Mouse (Mus musculus): ENCODE data around the gene Dmrta2.

The Dmrta2 gene

DNA sequence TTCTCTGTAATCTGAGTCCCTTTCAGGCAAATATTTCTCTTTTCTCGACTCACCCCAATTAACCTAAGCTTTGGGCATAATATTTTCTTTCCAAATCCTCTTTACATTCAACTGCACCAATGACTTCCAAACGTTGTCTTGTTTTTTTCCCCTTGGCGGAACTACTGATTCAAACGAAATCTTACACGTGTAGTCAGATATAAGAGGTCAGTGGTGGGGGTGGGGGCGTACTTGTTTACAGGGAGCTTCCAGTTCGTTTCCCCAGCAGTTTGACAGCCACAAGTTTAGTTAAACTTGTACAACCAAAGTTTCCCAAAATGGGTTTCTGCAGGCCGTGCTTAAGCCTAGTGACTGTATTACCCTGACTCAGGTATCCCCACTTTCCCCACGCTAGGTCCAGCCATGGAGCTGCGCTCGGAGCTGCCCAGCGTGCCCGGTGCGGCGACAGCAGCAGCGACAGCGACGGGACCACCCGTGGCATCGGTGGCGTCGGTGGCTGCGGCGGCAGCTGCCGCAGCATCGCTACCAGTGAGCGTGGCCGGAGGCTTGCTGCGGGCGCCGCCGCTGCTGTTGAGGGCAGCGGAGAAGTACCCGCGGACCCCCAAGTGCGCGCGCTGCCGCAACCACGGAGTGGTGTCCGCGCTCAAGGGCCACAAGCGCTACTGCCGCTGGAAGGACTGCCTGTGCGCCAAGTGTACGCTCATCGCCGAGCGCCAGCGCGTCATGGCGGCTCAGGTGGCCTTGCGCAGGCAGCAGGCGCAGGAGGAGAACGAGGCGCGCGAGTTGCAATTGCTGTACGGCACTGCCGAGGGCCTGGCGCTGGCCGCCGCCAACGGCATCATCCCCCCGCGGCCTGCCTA lies 1.8 kb downstream of the Dmrta2 start:
- no peak for DNase-seq (ENCODE audit: low spot score in 2 of 2)

DNA sequence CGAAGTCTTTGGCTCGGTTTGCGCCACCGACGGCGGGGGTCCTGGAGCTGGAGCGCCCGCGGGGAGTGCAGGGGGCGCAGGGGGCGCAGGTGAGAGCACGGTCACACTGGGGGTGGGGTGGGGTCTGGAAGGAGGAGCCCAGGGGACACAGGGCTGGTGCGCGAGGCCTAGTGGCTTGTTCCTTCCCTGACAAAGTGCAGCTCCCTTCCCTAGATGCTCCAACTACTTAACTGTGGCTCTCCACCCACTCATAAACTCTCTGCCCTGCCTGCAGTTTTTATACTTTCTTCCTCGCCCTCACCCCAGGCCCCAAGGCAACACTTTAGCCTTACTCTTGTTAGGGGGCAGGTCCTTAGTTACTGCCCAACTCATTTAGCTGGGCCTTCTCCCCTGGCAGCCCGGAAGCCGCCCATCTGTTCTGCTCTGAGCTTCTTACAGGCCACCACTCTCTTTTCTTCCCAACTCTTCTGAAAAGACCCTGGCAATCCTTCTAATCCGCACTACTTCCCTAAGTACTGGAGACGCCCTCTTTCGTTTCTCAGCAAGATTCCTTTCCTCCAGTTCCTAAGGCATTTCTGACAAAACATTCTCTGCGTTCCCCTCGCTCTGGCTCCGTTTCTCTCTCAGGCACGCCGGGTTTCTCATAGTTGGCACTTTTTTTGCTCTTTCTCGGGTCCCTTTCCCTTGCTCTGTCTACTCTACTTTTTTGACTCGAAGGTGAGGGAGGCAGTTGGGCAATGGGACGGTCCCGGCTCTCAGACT lies 2.6 kb downstream of the Dmrta2 start:
- no peak for DNase-seq (ENCODE audit: low spot score in 2 of 2)

DNA sequence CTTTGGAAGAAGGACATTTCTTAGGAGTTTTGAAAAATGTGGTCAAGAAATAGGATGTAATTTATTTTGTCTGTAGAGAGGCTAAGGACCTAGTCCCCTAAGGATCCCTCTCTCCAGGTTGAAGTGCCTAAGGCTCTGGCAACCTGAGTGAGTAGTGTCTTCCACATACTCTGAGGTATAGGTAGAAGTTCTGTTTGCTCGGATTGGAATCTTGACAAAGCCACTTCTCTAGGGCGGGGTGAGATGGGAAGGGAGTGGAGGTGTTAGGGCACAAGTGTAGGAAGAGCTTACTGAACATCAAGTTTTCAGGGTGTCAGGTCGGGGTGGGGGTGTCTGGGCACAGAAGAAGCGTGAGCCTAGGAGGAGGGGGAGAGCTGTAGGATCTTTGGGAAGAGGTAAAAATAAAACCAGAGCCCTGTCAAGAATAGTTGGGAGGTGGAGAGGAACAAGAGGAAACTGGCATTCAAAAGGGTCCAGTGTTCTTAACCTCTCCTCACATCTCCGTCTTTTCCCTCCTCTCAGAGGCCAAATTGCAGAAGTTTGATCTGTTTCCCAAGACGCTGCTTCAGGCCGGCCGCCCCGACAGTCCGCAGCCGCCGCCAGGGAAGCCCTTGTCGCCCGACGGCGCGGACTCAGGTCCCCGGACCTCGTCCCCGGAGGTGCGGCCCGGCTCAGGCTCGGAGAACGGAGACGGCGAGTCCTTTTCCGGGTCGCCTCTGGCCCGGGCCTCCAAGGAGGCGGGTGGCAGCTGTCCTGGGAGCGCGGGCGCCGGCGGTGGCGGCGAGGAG lies 3.4 kb downstream of the Dmrta2 start:
- no peak for DNase-seq (ENCODE audit: low spot score in 2 of 2)

DNA sequence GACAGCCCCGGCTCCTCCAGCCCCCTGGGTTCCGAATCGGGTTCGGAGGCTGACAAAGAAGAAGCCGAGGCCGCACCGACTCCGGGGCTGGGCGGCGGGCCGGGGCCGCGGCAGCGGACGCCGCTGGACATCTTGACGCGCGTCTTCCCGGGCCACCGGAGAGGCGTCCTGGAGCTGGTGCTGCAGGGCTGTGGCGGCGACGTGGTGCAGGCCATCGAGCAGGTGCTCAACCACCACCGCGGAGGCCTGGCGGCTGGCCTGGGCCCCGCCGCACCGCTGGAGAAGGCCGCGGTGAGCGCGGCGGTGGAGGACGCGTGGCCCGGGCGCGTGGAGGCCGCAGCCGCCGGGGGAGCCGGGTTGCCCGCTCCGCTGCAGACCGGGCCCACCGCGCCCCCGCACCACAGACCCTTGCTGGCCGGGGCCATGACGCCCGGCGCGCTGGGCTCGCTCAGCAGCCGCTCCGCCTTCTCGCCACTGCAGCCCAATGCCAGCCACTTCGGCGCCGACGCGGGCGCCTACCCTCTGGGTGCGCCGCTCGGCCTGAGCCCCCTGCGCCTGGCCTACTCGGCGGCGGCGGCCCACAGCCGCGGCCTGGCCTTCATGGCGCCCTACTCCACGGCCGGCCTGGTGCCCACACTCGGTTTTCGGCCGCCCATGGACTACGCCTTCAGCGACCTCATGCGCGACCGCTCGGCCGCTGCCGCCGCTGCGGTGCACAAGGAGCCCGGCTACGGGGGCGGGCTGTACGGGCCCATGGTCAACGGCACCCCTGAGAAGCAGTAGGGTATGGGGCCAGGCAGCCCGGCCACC lies 4.2 kb downstream of the Dmrta2 start:
- DNase-seq (ENCODE audit: low spot score in 2 of 2) = no peak

DNA sequence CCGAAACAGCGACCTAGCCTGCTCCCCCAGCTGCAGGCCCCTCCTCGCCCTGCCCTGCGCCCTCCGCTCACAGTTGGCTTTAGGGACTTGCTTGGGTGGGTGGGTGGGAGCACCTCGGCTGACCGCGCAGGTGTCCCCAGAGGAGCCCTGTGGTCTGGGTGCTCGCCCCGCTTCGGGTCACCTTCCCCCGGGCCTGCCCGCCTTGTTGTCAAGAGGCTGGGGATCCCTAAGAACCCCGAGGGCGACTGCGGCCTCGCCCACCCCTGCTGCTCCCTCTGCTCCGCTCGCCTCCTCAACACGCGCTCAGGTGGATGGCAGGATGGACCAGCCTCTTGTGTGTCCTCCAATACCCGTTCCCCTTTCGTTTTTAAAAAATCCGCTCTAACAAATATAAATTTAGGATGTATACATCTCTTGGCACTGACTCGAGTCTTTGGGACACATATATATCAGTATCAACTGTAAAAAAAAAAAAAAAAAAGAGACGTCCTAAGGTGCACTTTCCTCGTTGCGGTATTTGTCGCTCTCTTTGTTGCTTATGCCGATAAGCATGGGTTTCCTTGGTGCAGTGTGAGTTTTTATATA lies 4.9 kb downstream of the Dmrta2 start:
- DNase-seq (ENCODE audit: low spot score in 2 of 2) = no peak

DNA sequence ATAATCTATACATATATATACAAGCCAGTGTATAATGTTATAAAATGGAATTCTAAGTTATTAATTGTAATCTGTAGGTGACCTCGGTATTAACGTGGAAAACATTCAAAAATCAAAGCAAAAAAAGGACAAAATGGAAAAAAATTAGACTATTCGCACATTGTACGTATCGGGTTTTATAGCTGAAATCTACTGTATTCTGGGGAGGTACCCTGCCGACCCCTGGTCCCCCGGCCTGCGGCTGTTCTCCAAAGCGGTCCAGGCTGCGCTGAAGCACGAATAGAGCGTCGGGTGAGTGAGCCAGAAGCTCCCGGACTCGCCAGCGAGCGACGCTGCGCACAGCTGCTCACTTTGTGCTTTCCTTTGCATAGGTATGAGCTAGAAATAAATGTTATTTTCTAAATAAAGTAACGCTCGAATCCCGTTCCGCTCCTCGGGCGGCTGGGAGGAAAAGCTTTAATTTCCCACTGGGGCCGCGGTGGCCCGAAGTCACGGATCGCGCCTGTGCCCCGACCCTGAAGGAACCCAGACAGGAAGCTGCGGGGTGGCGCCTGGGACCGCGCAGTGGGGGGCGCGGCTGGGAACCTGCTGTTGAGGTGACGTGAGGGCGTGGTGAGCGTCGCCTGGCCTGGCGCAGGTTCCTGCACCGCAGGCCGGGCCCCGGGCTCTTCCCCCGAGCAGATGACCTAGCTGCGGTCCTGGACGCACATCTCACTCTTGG lies 5.6 kb downstream of the Dmrta2 start:
- no peak for DNase-seq (ENCODE audit: low spot score in 2 of 2)

DNA sequence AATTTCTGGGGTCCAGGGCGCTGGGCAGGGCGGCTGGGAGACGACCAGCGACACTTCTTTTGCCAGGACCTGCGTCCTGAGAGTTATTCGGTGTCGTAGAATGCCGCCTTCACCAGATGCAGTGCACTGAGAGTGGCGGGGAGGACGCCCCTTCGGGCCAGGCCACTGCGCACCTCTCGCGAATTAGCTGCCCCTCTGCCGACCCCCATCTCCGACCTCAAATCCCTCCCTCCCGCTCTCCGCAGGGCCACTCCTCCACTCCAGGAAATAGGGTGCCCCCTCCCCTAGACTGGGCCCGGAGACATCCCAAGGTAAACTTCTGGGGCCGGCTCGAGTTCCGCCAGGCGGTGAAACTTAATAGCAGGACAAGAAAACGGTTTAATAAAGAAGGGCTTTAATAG lies 6.2 kb downstream of the Dmrta2 start:
- DNase-seq (ENCODE audit: low spot score in 2 of 2) = no peak

DNA sequence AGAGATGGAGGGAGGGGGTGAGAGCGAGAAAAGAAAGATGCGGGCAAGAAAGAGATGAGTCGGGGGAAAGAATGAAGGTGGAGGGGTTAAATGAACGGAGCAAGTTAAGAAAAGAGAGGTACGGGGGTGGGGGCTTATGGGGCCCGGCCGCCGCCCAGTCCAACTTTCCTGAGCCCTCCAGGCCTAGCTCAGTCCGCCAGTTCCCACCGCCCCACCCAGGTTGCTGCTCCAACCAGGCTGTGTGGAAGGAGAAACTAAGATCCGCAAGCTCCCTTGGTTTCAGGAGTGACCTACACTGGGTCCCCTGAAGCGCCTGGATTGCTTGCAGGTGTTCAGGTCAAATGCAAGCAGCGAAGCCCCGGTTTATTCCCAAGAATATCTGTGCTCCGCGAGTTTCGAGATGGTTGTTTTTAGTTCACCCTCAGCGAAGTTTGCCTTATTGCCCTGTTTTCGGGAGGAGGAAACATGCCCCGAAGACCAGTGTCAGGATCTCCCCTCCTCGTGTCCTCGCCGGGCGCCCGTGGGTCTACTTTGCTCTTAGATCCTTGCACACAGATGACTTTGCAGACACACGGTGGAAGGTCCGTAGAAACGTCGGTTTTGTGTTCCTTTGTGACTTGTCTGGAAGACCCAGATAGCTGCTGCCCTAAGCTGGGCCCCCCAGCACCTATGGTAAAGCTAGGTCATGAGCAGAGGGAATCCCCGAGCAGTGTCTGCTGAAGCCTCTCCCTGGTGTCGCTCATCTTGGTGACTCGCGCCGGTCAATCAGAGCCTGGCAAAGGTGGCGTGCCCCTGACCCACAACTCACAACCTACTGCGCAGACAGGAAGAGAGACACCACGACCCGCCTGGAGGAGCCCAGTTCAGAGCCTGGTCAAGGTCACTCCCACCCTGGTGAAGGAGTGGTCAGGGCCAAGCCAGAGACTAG lies 6.9 kb downstream of the Dmrta2 start:
- DNase-seq (ENCODE audit: low spot score in 2 of 2) = no peak

DNA sequence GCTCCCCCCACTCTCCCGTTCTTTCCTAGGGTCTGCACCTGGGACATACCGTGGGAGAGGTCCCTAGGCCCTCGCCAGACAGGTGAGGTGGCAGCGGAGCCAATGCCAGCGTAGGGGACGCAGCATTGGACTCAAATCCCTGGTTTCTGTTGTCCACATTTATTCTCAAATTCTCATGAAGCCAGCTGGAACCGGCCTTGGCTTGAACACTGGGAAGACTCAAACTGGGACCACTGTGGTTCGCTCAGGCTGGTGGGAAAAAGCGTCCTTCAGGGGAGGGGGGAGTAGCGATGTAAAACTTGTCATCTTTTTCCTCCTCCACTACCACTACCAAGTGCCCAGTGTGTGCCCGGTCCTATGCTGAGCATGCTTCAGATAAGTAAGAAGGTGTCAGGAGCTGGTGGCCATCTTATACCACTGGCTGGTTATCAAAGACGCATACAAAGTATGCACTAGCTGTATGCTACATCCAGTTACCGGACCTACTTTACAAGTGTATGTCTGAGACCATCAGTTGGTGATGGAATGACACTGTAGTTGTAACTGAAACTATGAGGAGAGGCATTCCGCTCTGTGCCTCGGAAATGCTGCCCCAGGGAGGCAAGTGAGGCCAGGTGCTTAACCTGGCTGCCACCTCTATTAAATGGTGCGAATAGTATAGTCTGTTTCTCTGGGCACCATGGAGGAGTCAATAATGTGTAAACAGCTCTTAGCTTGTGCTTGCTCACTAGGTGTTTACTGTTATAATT lies 7.7 kb downstream of the Dmrta2 start:
- DNase-seq (ENCODE audit: low spot score in 2 of 2) = no peak

DNA sequence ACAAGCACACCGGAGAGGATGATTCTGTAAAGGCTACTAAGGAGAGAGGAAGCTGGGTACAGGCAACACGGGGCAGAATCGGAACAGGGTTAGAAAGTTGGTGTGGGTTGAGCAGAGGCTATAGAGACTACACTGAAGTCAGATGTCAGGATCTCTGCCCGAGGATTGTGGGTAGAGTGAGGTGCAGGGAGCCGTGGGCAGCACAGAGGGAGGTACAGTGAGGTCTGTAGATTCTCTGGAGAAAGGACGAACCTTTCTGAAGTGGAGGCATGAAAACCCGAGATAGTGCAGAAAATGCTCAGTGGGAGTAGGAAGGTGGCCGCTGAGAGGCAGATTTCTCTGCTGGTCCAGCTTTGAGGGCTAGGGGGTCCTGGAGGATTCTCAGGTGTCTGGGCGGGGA lies 8.4 kb downstream of the Dmrta2 start:
- DNase-seq (ENCODE audit: low spot score in 2 of 2) = no peak

DNA sequence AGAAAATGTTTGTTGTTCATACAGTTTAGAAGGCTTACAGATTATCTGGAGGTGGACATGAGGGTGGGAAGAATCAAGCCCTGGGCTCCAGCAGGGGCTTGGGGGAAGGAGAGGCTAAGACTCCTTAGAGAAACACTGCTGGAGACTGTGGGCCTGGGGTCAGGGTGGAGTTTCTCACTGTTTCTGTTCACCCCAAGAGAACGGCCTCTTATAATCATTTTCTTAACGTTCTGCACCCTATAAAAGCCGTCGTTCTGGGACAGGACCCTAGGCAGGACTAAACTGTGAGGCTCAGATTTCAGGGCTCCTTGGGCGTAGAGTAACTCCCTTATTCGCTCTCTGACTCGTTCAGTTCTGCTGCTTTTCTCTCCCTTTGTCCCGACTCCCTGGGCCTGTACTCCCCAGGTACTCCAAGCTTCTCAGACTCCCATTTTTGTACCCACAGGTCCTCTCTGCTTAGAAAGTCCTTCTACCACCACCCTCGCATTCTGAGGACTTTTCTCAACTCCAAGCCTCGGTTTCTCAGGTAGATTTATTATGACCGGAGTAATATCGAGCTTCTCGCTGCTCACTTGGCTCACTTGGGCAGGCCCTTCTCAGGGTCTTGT lies 9.0 kb downstream of the Dmrta2 start:
- DNase-seq (ENCODE audit: low spot score in 2 of 2) = no peak

DNA sequence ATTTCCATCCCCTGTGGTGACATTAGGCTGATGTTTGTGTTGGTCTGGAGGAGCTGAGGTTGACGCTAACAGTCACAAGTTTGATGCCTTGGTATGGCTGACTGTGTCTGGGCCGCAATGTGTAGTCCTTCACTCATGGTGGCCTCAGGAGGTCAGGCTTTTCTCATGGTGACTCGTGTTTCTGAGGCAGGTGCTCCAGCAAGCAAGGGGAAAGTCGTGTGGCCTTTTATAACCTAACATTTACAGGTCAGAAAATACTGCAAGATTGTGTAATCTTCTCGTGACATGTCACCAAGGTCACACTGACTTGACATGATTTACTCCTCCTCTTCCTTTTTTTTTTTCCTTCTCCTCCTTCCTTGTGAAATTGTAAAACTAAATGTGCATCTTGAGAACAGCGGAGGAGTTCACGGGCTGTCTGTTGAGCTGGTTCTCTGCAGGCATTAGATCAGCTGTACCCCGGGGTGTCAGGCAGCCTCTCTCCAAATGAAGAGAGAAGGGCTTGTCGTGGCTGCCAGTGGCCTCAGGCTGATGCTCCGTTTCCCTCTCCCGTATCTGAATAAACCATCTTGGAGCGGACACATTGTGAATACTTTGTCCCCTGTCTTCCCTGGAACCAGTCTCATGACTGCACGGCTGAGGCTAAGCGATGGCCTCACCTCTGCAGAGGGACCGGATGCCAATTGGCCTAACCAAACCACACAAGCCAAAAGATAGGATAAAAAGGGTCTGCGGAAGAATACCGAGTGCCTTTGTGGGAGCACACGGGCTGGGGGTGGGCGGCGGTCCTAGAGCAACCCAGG lies 9.9 kb downstream of the Dmrta2 start:
- DNase-seq (ENCODE audit: low spot score in 2 of 2) = no peak

DNA sequence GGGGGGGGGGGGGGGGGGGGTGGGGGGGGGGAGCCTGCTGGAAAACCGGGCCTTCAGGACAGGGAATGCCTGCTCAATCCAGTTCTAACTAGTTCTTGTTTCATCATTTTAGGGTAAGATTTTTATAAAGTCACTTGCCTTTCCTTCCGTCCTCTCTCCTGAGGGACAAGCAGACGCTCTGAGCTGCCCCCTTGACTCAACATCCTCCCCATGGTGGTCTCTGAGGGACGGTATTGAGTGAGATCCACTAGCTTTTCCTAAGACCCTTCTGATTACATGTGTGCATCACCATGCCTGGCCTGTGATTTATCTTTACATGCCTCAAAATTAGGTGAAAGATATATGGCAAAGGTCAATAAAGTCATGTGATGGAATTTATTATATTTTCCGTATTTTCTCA lies 10.6 kb downstream of the Dmrta2 start:
- no peak for DNase-seq (ENCODE audit: low spot score in 2 of 2)

DNA sequence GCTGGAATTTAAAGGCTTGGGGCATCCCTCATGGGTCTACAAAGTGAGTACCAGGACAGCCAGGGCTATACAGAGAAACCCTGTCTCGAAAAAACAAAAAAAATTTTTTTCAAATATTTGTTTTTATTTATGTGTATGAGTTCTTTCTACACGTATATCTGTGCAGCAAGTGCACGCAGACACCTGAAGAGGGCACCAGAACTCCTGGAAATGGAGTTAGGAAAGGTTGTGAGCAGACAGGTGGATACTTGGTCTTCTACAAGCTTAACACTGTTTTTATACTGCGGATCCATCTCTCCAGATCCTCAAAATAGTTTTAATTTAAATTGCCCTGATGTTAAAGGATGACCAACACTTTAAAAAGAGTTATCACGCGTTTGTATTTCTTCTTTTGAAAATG lies 11.4 kb downstream of the Dmrta2 start:
- no peak for DNase-seq (ENCODE audit: low spot score in 2 of 2)

DNA sequence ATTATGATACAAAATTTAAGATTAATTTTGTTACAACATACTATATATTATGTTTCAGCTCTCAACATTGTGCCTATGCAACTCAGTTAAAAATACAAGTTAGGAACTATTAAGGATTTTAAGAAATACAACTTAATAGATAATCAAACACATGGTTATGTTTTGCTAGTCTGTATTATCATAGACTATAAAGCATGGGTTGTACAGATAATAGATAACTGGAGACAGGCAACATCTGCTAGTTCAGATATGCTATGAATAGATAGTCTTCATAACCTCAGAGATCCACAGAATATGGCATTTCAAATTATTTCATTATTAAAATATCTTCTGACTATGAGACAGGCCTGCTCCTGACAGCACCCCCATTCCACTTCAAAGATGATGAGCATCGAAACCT lies 28.2 kb downstream of the Dmrta2 start:
- no peak for DNase-seq (ENCODE audit: low spot score in 2 of 2)

DNA sequence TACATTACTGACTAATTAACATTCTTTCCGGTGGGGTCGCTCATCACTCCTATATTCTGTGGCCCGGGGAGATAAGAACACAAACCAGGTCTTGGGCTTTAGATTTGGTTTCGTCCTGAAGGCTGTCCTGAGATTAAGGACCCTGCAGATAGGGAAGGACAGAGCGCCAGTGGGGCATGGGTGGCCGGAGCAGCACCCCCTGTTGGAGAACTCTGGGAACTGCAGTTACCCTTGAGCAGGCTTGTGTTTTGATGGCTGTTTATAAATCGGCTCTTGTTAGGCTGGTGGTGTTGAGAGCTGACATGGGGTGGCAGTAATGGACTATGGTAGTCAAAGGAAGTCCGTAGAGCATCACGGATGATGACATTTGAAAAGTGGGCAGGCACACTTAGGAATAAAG lies 41.3 kb downstream of the Dmrta2 start:
- DNase-seq (ENCODE audit: low spot score in 2 of 2) = no peak

DNA sequence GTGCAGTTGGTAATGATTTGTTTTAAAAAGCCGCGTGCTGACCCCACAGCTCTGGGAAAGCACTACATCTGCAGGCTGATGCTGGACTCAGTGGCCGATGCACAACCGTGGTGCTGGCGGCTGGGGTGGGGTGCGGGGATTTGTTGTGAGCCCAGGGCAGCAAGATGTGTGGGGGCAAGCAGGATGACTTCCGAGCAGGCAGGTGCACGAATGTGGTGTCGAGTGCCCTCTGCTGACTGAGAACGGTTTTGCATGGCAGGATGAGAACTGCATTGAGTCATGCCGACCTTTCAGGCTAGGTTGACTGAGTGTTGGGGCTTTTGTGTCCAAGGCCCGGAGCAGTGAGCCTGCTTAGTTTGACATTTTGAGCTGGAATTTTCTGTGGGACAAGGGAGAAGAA lies 42.4 kb downstream of the Dmrta2 start:
- peak; percentile 18 to 29 for DNase-seq (ENCODE audit: low spot score in 2 of 2)
